Mouse (Mus musculus) left cerebral cortex, postnatal 36 days (tissue): ENCODE results near the gene Sult1e1. TPM values are rescaled to one million over a fixed set of nuclear protein-coding genes. Genes with fewer than 3 reads are reported as not detected.

Experiments
- microRNA-seq: library from miRNA; unstranded; fragments of <30 nt; microRNA quantifications from one replicate; pipeline ENCODE4 v1.2.0, GENCODE M21; 2022
- total RNA-seq, 2 experiments: library from RNA; stranded (reverse); gene quantifications; 2 replicates each; pipeline ENCODE4 v1.2.3; 2021

Gene Sult1e1
- total RNA-seq, 2 experiments from 2014 or later: not detected

Small RNA genes lying within 50 kb of the gene (microRNA-seq; reads per million reads assigned to microRNA genes)
- gene Mir3969: not detected

Other genes with a start within 250 kb of the Sult1e1 start
- gene Ugt2b38, start 167.4 kb downstream of the Sult1e1 start, total RNA-seq: not detected
- gene Ugt2a2, start 109.3 kb downstream of the Sult1e1 start, total RNA-seq: not detected
- not detected for gene Gm43638, start 104.8 kb downstream of the Sult1e1 start, total RNA-seq
- not detected for gene Ugt2a1, start 100.7 kb downstream of the Sult1e1 start, total RNA-seq
- gene Sult1b1, start 53.4 kb downstream of the Sult1e1 start, total RNA-seq: not detected
- not detected for gene Sult1d1, start 22.6 kb downstream of the Sult1e1 start, total RNA-seq
- not detected for gene Csn1s1, start 74.6 kb upstream of the Sult1e1 start, total RNA-seq
- not detected for gene Csn2, start 108.0 kb upstream of the Sult1e1 start, total RNA-seq
- not detected for gene Csn1s2a, start 183.0 kb upstream of the Sult1e1 start, total RNA-seq
- gene Csn1s2b, start 216.5 kb upstream of the Sult1e1 start, total RNA-seq: not detected
- gene Prr27, start 234.1 kb upstream of the Sult1e1 start, total RNA-seq: not detected